Comparison of ENCODE assay signal across 36 mouse cellular contexts in the genomic region with DNA sequence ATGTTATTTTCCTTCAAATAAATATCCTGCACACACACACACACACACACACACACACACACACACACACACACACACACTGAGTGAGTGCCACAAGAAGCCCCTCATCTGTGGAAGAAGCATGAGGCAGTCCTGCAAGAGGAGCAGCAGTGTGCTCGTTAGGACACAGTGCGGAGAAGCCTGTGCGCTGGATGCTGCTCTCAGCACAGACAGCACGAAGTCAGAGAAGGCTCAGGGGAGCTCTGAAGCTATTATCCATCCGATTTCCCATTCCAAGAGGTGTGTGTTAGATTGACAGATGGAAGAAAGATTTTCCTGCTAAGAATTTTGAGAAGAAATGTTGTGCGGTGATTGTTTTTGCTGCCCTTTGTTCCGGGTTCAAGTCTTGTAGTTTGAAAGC. TPM values are rescaled to one million over a fixed set of nuclear protein-coding genes. Genes with fewer than 3 reads are reported as not detected.
"Had no signal": no experiment of that assay in that cellular context is flagged by ENCODE, and none has a peak within 500 bp of the region (broad histone marks: within the 10 kb centered on the region; RNA-seq: fewer than 3 reads in every experiment).

No protein-coding gene starts in this region.

- ATAC-seq: hindbrain, embryonic 16.5 days; intestine, embryonic 16.5 days; liver, embryonic 12.5 days had no signal

- H3K36me3 ChIP-seq: heart, embryonic 13.5 days; heart, embryonic 15.5 days; kidney, embryonic 15.5 days; limb, embryonic 13.5 days; limb, embryonic 15.5 days; liver, embryonic 12.5 days had no signal

- H3K27me3 ChIP-seq: heart, embryonic 13.5 days; heart, embryonic 15.5 days; kidney, embryonic 15.5 days; limb, embryonic 13.5 days; limb, embryonic 15.5 days; liver, embryonic 12.5 days had no signal

- H3K9ac ChIP-seq: heart, embryonic 13.5 days; heart, embryonic 15.5 days; hindbrain, embryonic 14.5 days; kidney, embryonic 15.5 days; limb, embryonic 13.5 days; limb, embryonic 15.5 days; liver, embryonic 12.5 days had no signal

- H3K9me3 ChIP-seq: heart, embryonic 13.5 days; heart, embryonic 15.5 days; kidney, embryonic 15.5 days; limb, embryonic 13.5 days; limb, embryonic 15.5 days; liver, embryonic 12.5 days had no signal

- H3K4me3 ChIP-seq: heart, embryonic 13.5 days; heart, embryonic 15.5 days; kidney, embryonic 15.5 days; limb, embryonic 13.5 days; limb, embryonic 15.5 days; liver, embryonic 12.5 days had no signal

- H3K27ac ChIP-seq: heart, embryonic 13.5 days; heart, embryonic 15.5 days; hindbrain, embryonic 14.5 days; kidney, embryonic 15.5 days; kidney, postnatal 0 days; limb, embryonic 13.5 days; limb, embryonic 15.5 days; liver, embryonic 12.5 days had no signal

- DNase-seq: gastrocnemius, postnatal 14 days; gastrocnemius, postnatal 36 days; heart, postnatal 14 days; heart, postnatal 36 days; kidney, adult 11 months; kidney, adult 2 months; kidney, adult 9 months; kidney, postnatal 14 days; kidney, postnatal 36 days; layer of hippocampus, adult 9-11 months; layer of hippocampus, postnatal 36 days; left cerebral cortex, postnatal 4 days had no signal

- H3K4me2 ChIP-seq: heart, embryonic 11.5 days; heart, embryonic 13.5 days; heart, embryonic 15.5 days; hindbrain, embryonic 14.5 days; kidney, embryonic 15.5 days; limb, embryonic 13.5 days; limb, embryonic 15.5 days; liver, embryonic 12.5 days had no signal

- H3K4me1 ChIP-seq: kidney, embryonic 15.5 days; liver, embryonic 12.5 days had no signal

RNA-seq across cellular contexts. Expression of gene Lrrc30, which starts 13.5 kb away (rescaled TPM):
- total RNA-seq: hematopoietic stem cell, adult 5-6 weeks; layer of hippocampus, adult 18-20 months; layer of hippocampus, adult 8-10 months; layer of hippocampus, postnatal 14 days; layer of hippocampus, postnatal 36 days; left cerebral cortex, adult 18-20 months; left cerebral cortex, adult 8-10 months; left cerebral cortex, postnatal 10 days; left cerebral cortex, postnatal 25 days; left cerebral cortex, postnatal 4 days; liver, adult 2 months had no signal
- polyA plus RNA-seq: gonadal fat pad, adult 2 months; heart, embryonic 11.5 days; heart, embryonic 13.5 days; heart, embryonic 15.5 days; hindbrain, embryonic 11.5 days; hindbrain, embryonic 14.5 days; hindbrain, embryonic 16.5 days; intestine, embryonic 14.5 days; intestine, embryonic 16.5 days; kidney, embryonic 15.5 days; kidney, postnatal 0 days; large intestine, adult 2 months; liver, adult 2 months; liver, embryonic 12.5 days had no signal
